ENCODE assay signal across 13 mouse cellular contexts in genomic region chr12:80939165-80939564, GRCm38 (mm10). TPM values are rescaled to one million over a fixed set of nuclear protein-coding genes. Genes with fewer than 3 reads are reported as not detected.
DNase-seq lines count a peak whose midpoint lies in the region; ATAC-seq and TF ChIP-seq lines count a peak whose summit lies in the region.
"Had no signal": no experiment of that assay in that cellular context is flagged by ENCODE, and none has a peak within 500 bp of the region (broad histone marks: within the 10 kb centered on the region; RNA-seq: fewer than 3 reads in every experiment).

No protein-coding gene starts in this region.

- H3K4me1 ChIP-seq in kidney, embryonic 14.5 days (ENCODE audit: control insufficient read depth, insufficient read depth, low read length): no peaks in the 10 kb centered on the region
- H3K4me1 ChIP-seq in liver, embryonic 14.5 days (replicated peaks; ENCODE audit: control insufficient read depth in 2 of 2, insufficient read depth in 2 of 2, low read length in 1 of 2): peaks cover 33 to 55% of the 10 kb centered on the region in 2 experiments
- H3K4me1 ChIP-seq: hindbrain, embryonic 15.5 days had no signal

- no peak for DNase-seq in kidney, postnatal 4 days
- peak; percentile 49 for DNase-seq in 416B (ENCODE audit: low read depth)
- no peak for DNase-seq in liver, embryonic 14.5 days (ENCODE audit: low read depth in 3 of 3, low spot score in 3 of 3)
- no peak for DNase-seq in c-Kit-positive CD71-positive TER-119-positive erythroid progenitor cells, embryonic 14.5 days (ENCODE audit: low spot score)
- no peak for DNase-seq in adrenal gland, postnatal 10 days
- no peak for DNase-seq in testis, postnatal 14 days (ENCODE audit: low spot score)
- DNase-seq: cerebellum, adult 18-20 months had no signal

- ATAC-seq in kidney, embryonic 14.5 days (ENCODE audit: low FRiP score, low TSS enrichment): no peak
- peak; percentile 5 for ATAC-seq in activated CD4-positive, CD25-positive, alpha-beta regulatory T cell, adult 4 months
- ATAC-seq in liver, embryonic 14.5 days (ENCODE audit: insufficient read depth): no peak

- peak overlapping the region; percentile 14; the same call in 1 of the 2 replicates for H3K27ac ChIP-seq in kidney, embryonic 14.5 days (ENCODE audit: low read depth, low read length)
- H3K27ac ChIP-seq in liver, embryonic 14.5 days: peak overlapping the region; percentile 54
- H3K27ac ChIP-seq: embryonic facial prominence, embryonic 13.5 days; hindbrain, embryonic 15.5 days had no signal

- WGBS in kidney, embryonic 14.5 days: 75% methylated on average over 4 of the region's 4 CpGs
- 62% methylated on average over 4 of the region's 4 CpGs for WGBS in liver, embryonic 14.5 days (ENCODE audit: insufficient replicate concordance)

- H3K9me3 ChIP-seq in kidney, embryonic 14.5 days (ENCODE audit: control insufficient read depth, low read length): no peaks in the 10 kb centered on the region
- H3K9me3 ChIP-seq in liver, embryonic 14.5 days (ENCODE audit: control insufficient read depth, low read length): no peaks in the 10 kb centered on the region
- H3K9me3 ChIP-seq: embryonic facial prominence, embryonic 13.5 days; hindbrain, embryonic 15.5 days had no signal

- TF ChIP-seq EP300 in liver, embryonic 14.5 days (IDR thresholded peaks at IDR 0.05; ENCODE audit: low read depth): no peak

- no peaks in the 10 kb centered on the region for H3K27me3 ChIP-seq in kidney, embryonic 14.5 days (ENCODE audit: control insufficient read depth, insufficient read depth, low read length)
- no peaks in the 10 kb centered on the region for H3K27me3 ChIP-seq in liver, embryonic 14.5 days (ENCODE audit: control insufficient read depth, insufficient read depth, low read length)
- H3K27me3 ChIP-seq: embryonic facial prominence, embryonic 13.5 days; hindbrain, embryonic 15.5 days had no signal

- TF ChIP-seq CTCF in liver, embryonic 14.5 days (IDR thresholded peaks at IDR 0.05; ENCODE audit: low read depth): no peak

- H3K4me2 ChIP-seq in kidney, embryonic 14.5 days (replicated peaks; ENCODE audit: low read depth, low read length): no peak overlapping the region
- no peak overlapping the region for H3K4me2 ChIP-seq in liver, embryonic 14.5 days (ENCODE audit: low read depth)
- H3K4me2 ChIP-seq: embryonic facial prominence, embryonic 13.5 days; hindbrain, embryonic 15.5 days had no signal

- H3K4me3 ChIP-seq in kidney, embryonic 14.5 days (ENCODE audit: low read length): no peak overlapping the region
- no peak overlapping the region for H3K4me3 ChIP-seq in liver, embryonic 14.5 days (ENCODE audit: insufficient read depth in 1 of 2, low read depth in 2 of 2, low read length in 2 of 2)
- H3K4me3 ChIP-seq: embryonic facial prominence, embryonic 13.5 days; hindbrain, embryonic 15.5 days had no signal

- no peak overlapping the region for H3K9ac ChIP-seq in kidney, embryonic 14.5 days (ENCODE audit: low read depth, low read length)
- no peak overlapping the region for H3K9ac ChIP-seq in liver, embryonic 14.5 days (replicated peaks)
- H3K9ac ChIP-seq: embryonic facial prominence, embryonic 13.5 days; hindbrain, embryonic 15.5 days had no signal

- no peaks in the 10 kb centered on the region for H3K36me3 ChIP-seq in kidney, embryonic 14.5 days (ENCODE audit: control insufficient read depth, insufficient read depth, low read length)
- no peaks in the 10 kb centered on the region for H3K36me3 ChIP-seq in liver, embryonic 14.5 days (replicated peaks; ENCODE audit: control insufficient read depth, insufficient read depth, low read depth)
- H3K36me3 ChIP-seq: embryonic facial prominence, embryonic 13.5 days; hindbrain, embryonic 15.5 days had no signal

RNA-seq across cellular contexts. Expression of gene Srsf5, which starts 6.1 kb away (rescaled TPM):
- polyA plus RNA-seq in kidney, embryonic 14.5 days (2014; fragmentation: Nextera tagmentation; extraction: Ambion mirVana): 332 and 349 TPM in 2 replicates
- polyA plus RNA-seq in activated CD4-positive, CD25-positive, alpha-beta regulatory T cell, adult 4 months (2017; shearing (Covaris generic)): 100 to 1,000 TPM; 438 to 465 TPM
- 176 and 281 TPM in 2 replicates for polyA plus RNA-seq in liver, embryonic 14.5 days (2012; rRNA removed)
- 162 and 189 TPM in 2 replicates for polyA plus RNA-seq in liver, embryonic 14.5 days (2014; fragmentation: Nextera tagmentation; extraction: Ambion mirVana)
- 100 to 1,000 TPM; 303 to 435 TPM for total RNA-seq in adrenal gland, postnatal 10 days (2021)

RNA-seq across cellular contexts. Expression of gene Slc10a1, which starts 29.3 kb away (rescaled TPM):
- 0.37 and 0.46 TPM in 2 replicates for polyA plus RNA-seq in kidney, embryonic 14.5 days (2014; fragmentation: Nextera tagmentation; extraction: Ambion mirVana)
- polyA plus RNA-seq in activated CD4-positive, CD25-positive, alpha-beta regulatory T cell, adult 4 months (2017; shearing (Covaris generic)): 1 to 10 TPM in 1 of 2 experiments, under 1 TPM in 1; 0.52 to 1.4 TPM
- polyA plus RNA-seq in liver, embryonic 14.5 days (2012; rRNA removed): 1.7 and 2.0 TPM in 2 replicates
- polyA plus RNA-seq in liver, embryonic 14.5 days (2014; fragmentation: Nextera tagmentation; extraction: Ambion mirVana): 3.8 and 4.0 TPM in 2 replicates
- 10 to 100 TPM; 24.7 to 77.6 TPM for total RNA-seq in adrenal gland, postnatal 10 days (2021)
- total RNA-seq: layer of hippocampus, postnatal 36 days had no signal
- polyA plus RNA-seq: frontal cortex, adult 2 months had no signal
